Mouse (Mus musculus) hindbrain, embryonic 13.5 days (tissue): ENCODE data around the gene Dkkl1. TPM values are rescaled to one million over a fixed set of nuclear protein-coding genes. Genes with fewer than 3 reads are reported as not detected.
"Not testable (repeated sequence)": the region's sequence is repeated elsewhere in the genome, so short reads cannot be mapped to it uniquely, and the experiment has no call there.

Source experiments
- ATAC-seq: fragments of 200-750 bp; cut with Nextera tagmentation; 2 replicates; pipeline ENCODE4 v1.8.0; 2017; ENCODE audit warnings: moderate TSS enrichment; ENCODE audit not compliant: low FRiP score
- H3K27ac ChIP-seq: fragments of 300-500 bp; sonication (generic); 2 replicates; pipeline ENCODE4 v1.5.1; 2015; ENCODE audit warnings: inconsistent platforms, mild to moderate bottlenecking, moderate library complexity
- H3K27me3 ChIP-seq: fragments of 300-500 bp; sonication (generic); 2 replicates; pipeline ENCODE4 v1.6.1; 2015; ENCODE audit warnings: mild to moderate bottlenecking, inconsistent platforms
- H3K36me3 ChIP-seq: fragments of 300-500 bp; sonication (generic); 2 replicates; pipeline ENCODE4 v1.6.1; 2015; ENCODE audit warnings: mild to moderate bottlenecking, inconsistent platforms
- H3K4me1 ChIP-seq: fragments of 300-500 bp; sonication (generic); replicated peaks from 2 replicates; pipeline ENCODE4 v1.6.1; 2015; ENCODE audit warnings: inconsistent platforms
- H3K4me2 ChIP-seq: fragments of 300-500 bp; sonication (generic); 2 replicates; pipeline ENCODE4 v1.6.1; 2015; ENCODE audit warnings: inconsistent platforms, mild to moderate bottlenecking, moderate library complexity
- H3K4me3 ChIP-seq: fragments of 300-500 bp; sonication (generic); 2 replicates; pipeline ENCODE4 v1.5.1; 2015; ENCODE audit warnings: mild to moderate bottlenecking, inconsistent platforms
- H3K9ac ChIP-seq: fragments of 300-500 bp; sonication (generic); 2 replicates; pipeline ENCODE4 v1.6.1; 2015; ENCODE audit warnings: mild to moderate bottlenecking, inconsistent platforms
- H3K9me3 ChIP-seq: fragments of 300-500 bp; sonication (generic); 2 replicates; pipeline ENCODE4 v1.6.1; 2016; ENCODE audit warnings: inconsistent platforms
- WGBS: fragments of 180-500 bp; shearing (Covaris S2); methylation state at CpG from one replicate; pipeline ENCODE4 v1.1.7; 2015; 5-methylcytosine and 5-hydroxymethylcytosine counted together
- polyA plus RNA-seq: library from polyadenylated mRNA; unstranded; fragments of >200 nt; fragmentation: Nextera tagmentation; extraction: Ambion mirVana; gene quantifications from 2 replicates; pipeline ENCODE4 v1.2.1, GENCODE M21; 2015

Dkkl1 gene
- polyA plus RNA-seq, result 5.6 and 5.7 TPM in 2 replicates

GRCm38 (mm10) chr7:45211851-45212251, at the start of gene Dkkl1:
TSS of gene Dkkl1 (minus strand) at chr7:45212147.
- Histone ChIP-seq H3K27ac (no peak within 1 kb of the TSS), H3K9me3 (no peaks in the 10 kb centered on the region), H3K4me3 (0 out of 2 replicates have a peak within 1 kb of the TSS, but pooled peaks have one; percentile 5), H3K4me1 (peaks cover 14% of the 10 kb centered on the region), H3K36me3 (no peaks in the 10 kb centered on the region), H3K4me2 (peak within 1 kb of the TSS; percentile 21; the same call in 1 of the 2 replicates), H3K9ac (no peak within 1 kb of the TSS), H3K27me3 (peaks cover 41% of the 10 kb centered on the region)
- no peak for ATAC-seq
- WGBS, result 6% methylated on average over 17 of the region's 17 CpGs

DNA sequence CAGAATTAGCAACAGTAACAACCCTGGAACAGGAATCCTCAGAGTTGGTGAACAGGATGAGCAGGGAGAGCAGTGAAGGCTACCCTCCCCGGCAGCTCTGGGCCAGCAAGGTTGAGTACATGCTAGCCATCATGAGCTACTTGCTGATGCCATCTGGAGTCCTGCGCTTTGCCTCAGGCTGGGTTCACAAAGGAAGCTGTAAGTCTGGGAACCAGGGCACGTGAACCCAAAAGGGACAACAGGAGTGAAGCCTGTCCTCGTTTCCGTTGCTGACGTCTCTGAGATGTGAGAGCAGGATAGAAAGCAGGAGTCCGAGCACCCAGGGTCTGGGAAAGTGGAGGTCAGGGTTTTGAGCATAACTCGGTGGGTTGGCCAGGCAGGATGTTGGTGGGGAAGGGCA, 47.3 kb upstream of the Dkkl1 start:
- H3K4me1 ChIP-seq, result no peaks in the 10 kb centered on the region
- H3K9me3 ChIP-seq, result no peaks in the 10 kb centered on the region

DNA sequence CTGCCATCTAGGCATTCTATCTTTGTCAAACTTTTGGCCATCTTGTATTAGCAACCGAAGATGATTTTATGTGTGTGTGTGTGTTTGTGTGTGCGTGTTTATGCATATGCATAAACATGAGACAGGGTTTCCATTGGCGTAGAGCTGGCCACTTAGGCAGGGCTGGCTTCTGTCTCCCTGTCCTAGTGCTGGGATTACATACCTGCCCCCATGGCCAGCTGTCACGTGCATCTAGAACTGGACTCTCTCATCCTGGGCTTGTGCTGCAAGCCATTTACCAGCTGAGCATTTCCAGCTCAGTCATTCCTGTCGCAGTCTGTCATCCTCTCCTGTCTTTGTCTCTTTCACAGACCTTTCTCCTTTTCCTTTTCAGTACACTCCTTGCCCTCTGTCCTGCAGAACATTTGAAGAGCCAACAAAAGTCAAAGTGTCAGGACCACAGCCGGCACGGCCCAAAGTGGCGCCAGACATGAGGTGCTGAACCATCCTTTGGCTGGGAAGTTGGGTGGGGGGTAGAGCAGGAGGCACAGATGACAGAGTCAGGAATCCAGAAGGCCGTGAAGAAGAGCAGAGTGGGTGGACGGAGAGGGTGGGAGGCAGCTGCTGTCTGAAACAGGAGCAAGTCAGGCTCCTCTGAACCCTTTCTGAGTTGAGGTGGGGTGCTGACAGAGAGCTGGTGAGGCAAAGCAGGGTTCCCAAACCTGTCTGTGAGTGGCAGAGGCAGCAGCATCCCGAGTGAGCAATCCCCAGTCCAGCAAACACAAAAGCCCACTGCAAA, 45.3 kb upstream of the Dkkl1 start:
- H3K4me3 ChIP-seq, result no peak overlapping the region
- WGBS, result 65% methylated on average over 11 of the region's 11 CpGs
- no peak overlapping the region for H3K4me2 ChIP-seq
- no peak overlapping the region for H3K27ac ChIP-seq
- ATAC-seq, result no peak
- no peaks in the 10 kb centered on the region for H3K4me1 ChIP-seq
- H3K36me3 ChIP-seq, result no peaks in the 10 kb centered on the region
- no peaks in the 10 kb centered on the region for H3K9me3 ChIP-seq
- no peak overlapping the region for H3K9ac ChIP-seq
- H3K27me3 ChIP-seq, result peaks cover 19% of the 10 kb centered on the region; the same call in 1 of the 2 replicates

More for the DNA sequence above, 47.3 kb upstream of the Dkkl1 start:
- Histone ChIP-seq H3K9ac (no peak overlapping the region), H3K36me3 (no peaks in the 10 kb centered on the region), H3K4me3 (no peak overlapping the region), H3K27me3 (peaks cover 19% of the 10 kb centered on the region; the same call in 1 of the 2 replicates), H3K27ac (no peak overlapping the region), H3K4me2 (no peak overlapping the region)
- ATAC-seq, result no peak
- WGBS, result 91% methylated on average over 8 of the region's 8 CpGs

DNA sequence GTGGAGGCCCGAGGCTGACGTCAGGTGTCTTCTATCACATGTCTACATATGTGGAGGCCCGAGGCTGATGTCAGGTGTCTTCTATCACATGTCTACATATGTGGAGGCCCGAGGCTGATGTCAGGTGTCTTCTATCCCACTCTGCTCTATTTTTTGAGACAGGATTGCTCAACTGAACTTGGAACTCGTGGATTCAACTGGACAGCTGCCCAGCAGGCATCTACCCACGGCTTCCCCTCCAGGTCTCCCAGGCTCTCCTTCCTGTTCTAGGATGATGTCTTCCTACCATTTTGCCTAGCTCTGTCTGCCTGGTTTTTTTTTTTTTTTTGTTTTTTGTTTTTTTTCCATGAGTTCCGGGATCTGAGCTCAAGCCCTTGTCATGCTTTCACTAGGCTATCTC, 43.9 kb upstream of the Dkkl1 start:
- H3K9ac ChIP-seq, result not testable (repeated sequence)

DNA sequence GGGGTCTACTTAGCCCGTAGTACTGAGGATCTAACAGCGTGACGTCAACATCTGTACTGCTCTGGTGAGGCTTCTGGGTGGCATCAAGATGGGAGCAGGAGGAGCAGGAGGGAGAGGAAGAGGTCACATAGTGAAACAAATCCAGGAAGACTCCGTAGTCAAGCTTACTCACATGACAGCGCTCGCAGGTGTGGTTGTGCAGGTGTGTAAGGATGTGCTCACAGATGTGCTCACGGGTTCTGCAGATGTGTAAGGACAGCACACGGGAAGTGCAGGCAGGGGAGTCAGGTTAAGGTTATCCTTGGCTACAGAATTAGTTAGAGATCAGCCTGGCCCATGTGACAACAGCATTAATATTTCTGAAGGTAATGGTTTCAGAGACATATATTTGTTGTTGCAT, 41.9 kb upstream of the Dkkl1 start:
- H3K4me3 ChIP-seq, result no peak overlapping the region
- no peak overlapping the region for H3K27ac ChIP-seq
- WGBS, result 86% methylated on average over 8 of the region's 8 CpGs
- no peaks in the 10 kb centered on the region for H3K4me1 ChIP-seq
- no peaks in the 10 kb centered on the region for H3K9me3 ChIP-seq
- no peak overlapping the region for H3K4me2 ChIP-seq
- H3K27me3 ChIP-seq, result peaks cover 12% of the 10 kb centered on the region; the same call in 1 of the 2 replicates
- no peaks in the 10 kb centered on the region for H3K36me3 ChIP-seq
- no peak overlapping the region for H3K9ac ChIP-seq
- ATAC-seq, result no peak

More for the DNA sequence above, 43.9 kb upstream of the Dkkl1 start:
- not testable (repeated sequence) for ATAC-seq, H3K4me2 ChIP-seq, H3K4me3 ChIP-seq, H3K4me1 ChIP-seq, H3K36me3 ChIP-seq, H3K27ac ChIP-seq, H3K9me3 ChIP-seq
- 87% methylated on average over 7 of the region's 7 CpGs for WGBS
- peaks cover 19% of the 10 kb centered on the region; the same call in 1 of the 2 replicates for H3K27me3 ChIP-seq

- WGBS, result 34% methylated on average over 3 of the region's 3 CpGs
- Histone ChIP-seq H3K9me3 (no peaks in the 10 kb centered on the region), H3K4me2 (no peak overlapping the region), H3K27me3 (0 out of 2 replicates have a peak, but pooled peaks cover 3% of the 10 kb centered on the region), H3K4me3 (no peak overlapping the region), H3K27ac (no peak overlapping the region), H3K4me1 (no peaks in the 10 kb centered on the region), H3K36me3 (no peaks in the 10 kb centered on the region), H3K9ac (no peak overlapping the region)
- no peak for ATAC-seq
Observed at GRCm38 (mm10) chr7:45247666-45248065, 35.7 kb upstream of the Dkkl1 start.

DNA sequence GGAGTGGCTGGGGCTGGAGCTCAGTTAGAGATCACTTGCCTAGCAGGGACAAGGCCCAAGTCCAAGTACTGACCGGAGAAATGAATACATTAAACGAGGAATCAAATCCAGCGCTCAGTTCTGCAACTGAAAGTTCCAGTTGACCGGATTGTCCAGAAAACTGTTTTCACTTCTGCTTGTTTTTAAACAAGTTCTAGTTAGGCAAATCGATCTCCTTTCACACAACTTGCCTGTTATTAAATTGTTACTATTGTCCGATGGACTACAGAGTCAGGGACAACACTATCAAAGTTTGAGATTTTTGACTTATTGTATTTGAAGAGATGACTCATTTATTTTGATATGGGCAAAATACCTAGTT, 29.4 kb upstream of the Dkkl1 start:
- H3K4me2 ChIP-seq, result peak overlapping the region; percentile 68
- no peaks in the 10 kb centered on the region for H3K9me3 ChIP-seq
- peaks cover 48% of the 10 kb centered on the region for H3K27me3 ChIP-seq
- 78% methylated on average over 6 of the region's 6 CpGs for WGBS
- ATAC-seq, result no peak
- peak overlapping the region; percentile 42 for H3K4me3 ChIP-seq
- peak overlapping the region; percentile 61 for H3K9ac ChIP-seq
- H3K4me1 ChIP-seq, result peaks cover 10% of the 10 kb centered on the region
- H3K36me3 ChIP-seq, result no peaks in the 10 kb centered on the region
- no peak overlapping the region for H3K27ac ChIP-seq

GRCm38 (mm10) chr7:45240633-45241388, 28.9 kb upstream of the Dkkl1 start, which contains the start of gene Slc6a16:
TSS of gene Slc6a16 (plus strand) at chr7:45241085.
- whole genome bisulfite sequencing, result 10% methylated on average over 53 of the region's 53 CpGs
- H3K4me1 ChIP-seq, result peaks cover 10% of the 10 kb centered on the region
- H3K9me3 ChIP-seq, result no peaks in the 10 kb centered on the region
- H3K4me2 ChIP-seq, result peak within 1 kb of the TSS; percentile 68
- H3K9ac ChIP-seq, result peak within 1 kb of the TSS; percentile 61
- H3K27ac ChIP-seq, result no peak within 1 kb of the TSS
- H3K36me3 ChIP-seq, result no peaks in the 10 kb centered on the region
- peaks cover 51% of the 10 kb centered on the region for H3K27me3 ChIP-seq
- peak; percentile 63; the same call in 1 of the 2 replicates for ATAC-seq
- H3K4me3 ChIP-seq, result peak within 1 kb of the TSS; percentile 42

DNA sequence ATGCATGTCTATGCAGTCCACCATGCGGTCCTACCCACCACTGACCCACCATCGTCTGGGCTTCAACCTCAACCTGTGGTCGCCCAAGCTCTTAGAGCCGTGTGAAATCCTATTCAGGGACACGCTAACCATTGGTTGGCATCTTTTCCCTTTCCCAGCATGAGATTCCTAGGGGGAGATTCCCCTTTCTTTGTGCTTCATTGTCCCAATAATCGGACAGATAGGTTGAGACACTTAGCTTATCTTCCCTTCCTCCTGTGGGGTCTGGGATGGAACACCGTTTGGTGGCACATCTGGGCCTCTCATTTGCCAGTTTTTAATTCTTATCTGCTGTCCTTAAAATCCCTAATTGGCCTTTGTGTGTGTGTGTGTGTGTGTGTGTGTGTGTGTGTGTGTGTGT, 28.2 kb upstream of the Dkkl1 start:
- ATAC-seq, result no peak
- H3K4me2 ChIP-seq, result peak overlapping the region; percentile 68; the same call in 1 of the 2 replicates
- no peak overlapping the region for H3K9ac ChIP-seq

GRCm38 (mm10) chr7:45238723-45239496, 27.0 kb upstream of the Dkkl1 start, which contains the start of gene Cd37:
TSS of gene Cd37 (minus strand) at chr7:45239115.
- H3K4me2 ChIP-seq, result no peak within 1 kb of the TSS
- no peak within 1 kb of the TSS; the same call in 1 of the 2 replicates for H3K9ac ChIP-seq
- H3K27me3 ChIP-seq, result peaks cover 67% of the 10 kb centered on the region
- no peak within 1 kb of the TSS for H3K27ac ChIP-seq
- H3K36me3 ChIP-seq, result no peaks in the 10 kb centered on the region
- H3K9me3 ChIP-seq, result no peaks in the 10 kb centered on the region
- WGBS, result 37% methylated on average over 20 of the region's 20 CpGs
- no peak for ATAC-seq
- H3K4me3 ChIP-seq, result no peak within 1 kb of the TSS
- H3K4me1 ChIP-seq, result peaks cover 28% of the 10 kb centered on the region

More for the DNA sequence above, 28.2 kb upstream of the Dkkl1 start:
- Histone ChIP-seq H3K36me3 (no peaks in the 10 kb centered on the region), H3K27me3 (peaks cover 56% of the 10 kb centered on the region), H3K9me3 (no peaks in the 10 kb centered on the region), H3K4me1 (peaks cover 16% of the 10 kb centered on the region), H3K27ac (no peak overlapping the region), H3K4me3 (no peak overlapping the region)
- WGBS, result 71% methylated on average over 7 of the region's 7 CpGs

GRCm38 (mm10) chr7:45237747-45238699, 26.1 kb upstream of the Dkkl1 start:
- H3K36me3 ChIP-seq, result 0 out of 2 replicates have a peak, but pooled peaks cover 1% of the 10 kb centered on the region
- WGBS, result 77% methylated on average over 17 of the region's 17 CpGs
- H3K4me2 ChIP-seq, result no peak overlapping the region
- no peak for ATAC-seq
- H3K9me3 ChIP-seq, result no peaks in the 10 kb centered on the region
- H3K9ac ChIP-seq, result no peak overlapping the region; the same call in 1 of the 2 replicates
- H3K27me3 ChIP-seq, result peaks cover 70% of the 10 kb centered on the region
- no peak overlapping the region for H3K4me3 ChIP-seq
- no peak overlapping the region for H3K27ac ChIP-seq
- peaks cover 37% of the 10 kb centered on the region for H3K4me1 ChIP-seq
